Mouse (Mus musculus): ENCODE data around the gene Eno3.

The Eno3 gene

GRCm38 (mm10) chr11:70686901-70687566, 30.0 kb downstream of the Eno3 start:
- peak; percentile 25 for DNase-seq

DNA sequence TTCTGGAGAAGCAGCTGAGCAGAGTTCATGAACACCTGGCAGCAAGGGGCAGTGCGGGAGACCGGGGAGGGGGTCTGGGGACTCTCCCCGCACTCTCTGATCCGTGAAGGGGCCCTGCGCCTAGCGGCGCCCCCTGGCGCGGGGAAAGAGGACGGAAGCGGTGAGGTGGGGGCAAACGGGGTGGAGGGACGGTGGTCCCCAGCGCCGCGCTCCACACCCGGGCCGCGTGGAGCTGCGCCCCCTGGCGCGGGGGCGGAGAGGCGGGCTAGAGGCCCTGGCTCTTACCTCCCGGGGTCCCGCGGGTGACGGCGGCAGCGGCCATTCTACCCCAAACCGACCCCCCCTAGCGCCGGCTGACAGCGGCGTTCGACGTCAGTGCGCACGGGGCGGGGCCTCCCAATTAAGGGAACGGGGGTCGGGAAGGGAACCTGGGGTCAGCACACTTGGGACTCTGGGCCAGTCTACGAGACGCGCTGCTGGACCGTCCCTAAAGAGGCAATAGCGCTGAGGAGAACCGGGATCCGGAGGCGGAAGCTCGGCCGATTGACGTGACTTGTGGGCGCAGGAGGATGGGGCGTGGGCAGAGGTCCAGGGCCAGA, 30.7 kb downstream of the Eno3 start, which contains the start of gene Camta2:
Gene Camta2 (minus strand): TSS at position 505 of the 599 bp plus-strand sequence.
- DNase-seq: peak; percentile 92

GRCm38 (mm10) chr11:70688372-70688771, 31.4 kb downstream of the Eno3 start:
- DNase-seq: no peak

DNA sequence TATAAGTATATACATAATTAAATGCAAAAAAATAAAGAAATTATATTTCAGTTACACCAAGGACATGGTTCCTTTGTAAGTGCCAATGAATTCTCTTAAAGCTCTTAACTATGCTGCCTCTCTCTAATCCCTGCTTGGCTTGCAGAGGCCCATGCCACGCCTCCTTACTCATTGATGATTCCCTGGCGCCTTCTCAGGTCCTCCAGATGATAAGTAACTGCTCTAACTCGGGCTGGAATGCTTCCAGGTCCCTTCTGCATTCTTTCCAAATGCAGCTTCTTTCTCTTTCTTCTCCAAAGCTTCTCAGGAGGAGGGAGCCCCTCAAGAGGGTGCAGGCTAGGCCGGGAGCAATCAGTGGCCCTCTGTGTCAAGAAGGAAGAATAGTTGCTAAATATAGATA, 32.6 kb downstream of the Eno3 start:
- DNase-seq: no peak

- DNase-seq: no peak
Observed at GRCm38 (mm10) chr11:70693504-70693903, 36.5 kb downstream of the Eno3 start.

DNA sequence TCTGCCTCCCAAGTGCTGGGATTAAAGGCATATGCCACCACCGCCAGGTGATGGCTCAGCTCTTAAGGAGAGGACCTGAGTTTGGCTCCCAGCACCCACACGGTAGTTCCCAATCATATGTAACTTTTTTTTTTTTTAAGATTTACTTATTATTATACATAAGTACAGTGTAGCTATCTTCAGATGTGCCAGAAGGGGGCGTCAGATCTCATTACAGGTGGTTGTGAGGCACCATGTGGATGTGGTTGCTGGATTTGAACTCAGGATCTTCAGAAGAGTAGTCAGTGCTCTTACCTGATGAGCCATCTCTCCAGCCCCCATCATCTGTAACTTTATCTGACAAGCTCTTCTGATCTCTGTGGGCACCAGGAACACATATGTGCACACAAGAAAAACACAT, 40.4 kb downstream of the Eno3 start:
- peak; percentile 37 for DNase-seq

GRCm38 (mm10) chr11:70699051-70699450, 42.0 kb downstream of the Eno3 start:
- no peak for DNase-seq

DNA sequence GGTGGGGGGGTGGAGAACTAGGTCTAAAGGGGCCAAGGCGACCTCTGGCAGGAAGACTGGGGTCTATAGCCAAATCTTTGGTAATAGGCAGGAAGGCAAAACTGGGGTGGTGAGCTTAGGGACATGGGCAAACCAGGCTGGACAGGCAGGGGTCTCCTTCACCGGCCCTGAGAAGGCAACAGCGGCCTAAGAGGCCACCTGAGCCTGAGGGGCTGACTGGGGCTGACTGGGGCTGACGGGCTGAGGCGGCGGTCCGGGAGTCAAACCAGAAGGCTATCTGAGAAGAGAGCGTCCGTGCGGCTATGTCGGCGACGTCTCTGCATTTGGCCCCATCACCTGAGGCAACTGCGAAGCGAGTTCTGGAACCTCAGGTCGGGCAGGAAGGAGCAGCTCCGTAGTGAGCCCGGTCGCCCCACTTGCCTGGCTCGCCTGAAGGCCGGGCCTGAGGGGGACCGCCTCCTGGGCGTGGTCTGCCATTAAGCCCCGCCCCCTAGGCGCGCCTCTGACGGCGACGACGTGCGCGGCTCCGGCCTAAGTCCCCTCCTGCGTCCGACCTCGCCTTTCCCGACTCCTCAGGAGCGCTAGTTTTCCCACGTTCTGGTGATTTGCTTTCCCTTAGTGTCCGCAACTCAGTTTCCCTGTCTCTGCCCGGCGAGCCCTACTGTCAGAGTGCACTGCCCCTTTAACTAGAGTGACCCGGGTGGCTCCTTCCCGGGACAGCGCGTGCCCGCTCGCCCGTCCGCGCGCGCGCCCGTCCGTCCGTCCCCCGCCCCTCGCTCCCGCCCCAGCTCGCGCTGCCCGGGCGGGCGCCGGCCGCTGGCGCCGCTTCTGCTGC, 42.9 kb downstream of the Eno3 start, which contains the start of the genes Inca1 and Kif1c:
Gene Inca1 (minus strand): TSS at position 434 of the 835 bp plus-strand sequence.
Gene Kif1c (plus strand): TSS at position 827 of the 835 bp plus-strand sequence.
- DNase-seq: peak; percentile 95

GRCm38 (mm10) chr11:70700613-70701012, 43.6 kb downstream of the Eno3 start:
- DNase-seq: peak; percentile 81

DNA sequence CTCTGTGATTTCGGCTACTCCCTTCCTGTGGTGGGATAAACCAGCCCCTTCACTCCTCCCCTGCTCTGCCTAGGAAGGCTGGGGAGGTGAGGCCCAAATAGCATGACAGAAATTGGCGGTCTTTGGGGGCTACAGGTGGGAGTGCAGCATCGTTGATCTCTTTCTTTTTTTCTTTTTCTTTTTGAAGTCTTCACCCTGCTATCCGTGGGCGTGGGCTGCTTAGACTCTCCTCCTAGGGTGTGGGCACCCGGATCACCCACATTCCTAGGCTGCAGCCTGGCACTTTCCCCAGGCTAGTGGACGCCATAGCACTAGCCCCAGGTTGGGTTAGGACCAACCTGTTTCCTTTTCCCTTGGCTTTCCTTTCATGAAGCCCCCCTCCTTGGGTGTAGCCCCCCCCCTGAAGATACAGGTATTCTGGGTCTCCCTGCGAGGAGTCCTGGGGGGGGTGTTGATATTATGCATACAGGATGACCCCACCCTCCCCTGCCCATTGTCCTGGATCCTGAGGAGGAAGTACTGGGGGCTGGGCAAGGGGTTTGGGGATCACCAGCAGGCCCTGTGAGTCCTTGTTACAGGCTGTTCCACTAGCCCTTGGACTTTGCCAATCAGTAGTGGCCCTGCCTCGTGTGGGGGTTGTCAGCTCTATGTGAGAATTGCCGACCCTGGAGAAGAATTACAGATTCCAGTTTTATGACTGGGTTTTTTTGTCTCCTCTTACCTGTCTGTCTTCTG, 44.4 kb downstream of the Eno3 start:
- peak; percentile 40 for DNase-seq

DNA sequence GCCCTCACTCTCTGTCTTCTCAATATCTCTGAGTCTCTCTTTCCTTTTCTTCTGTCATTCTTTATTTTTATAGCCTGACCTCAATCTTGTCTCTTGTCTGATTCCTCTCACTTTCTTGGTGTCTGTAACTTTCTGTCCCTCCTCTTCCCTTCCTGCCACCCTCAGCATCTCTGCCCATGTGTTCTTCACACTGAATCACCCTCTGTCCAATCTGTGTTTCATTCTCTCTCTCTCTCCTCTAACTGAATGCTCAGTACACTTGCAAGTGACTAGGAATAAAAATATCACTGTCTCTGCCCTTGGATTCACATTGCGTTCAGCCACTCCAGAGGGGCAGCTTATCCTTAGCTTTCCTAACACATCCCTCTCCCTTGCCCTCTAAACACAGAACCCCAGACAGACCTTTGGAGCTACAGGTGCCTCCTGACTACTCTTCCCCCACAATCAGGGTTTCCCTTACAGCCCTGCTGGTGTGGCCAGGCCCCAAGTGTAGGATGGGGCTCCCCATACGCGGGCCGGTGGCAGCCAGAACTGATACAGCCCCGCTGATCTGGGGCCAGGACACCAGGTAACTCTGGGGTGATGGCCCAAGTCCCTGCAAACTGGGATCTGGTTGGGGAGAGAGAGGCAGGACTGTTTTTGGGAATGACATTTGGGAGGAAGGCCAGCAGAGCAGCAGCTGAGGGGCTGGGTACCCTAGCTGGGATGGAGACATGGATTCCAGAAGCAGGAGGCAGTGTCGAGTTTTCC, 45.2 kb downstream of the Eno3 start:
- DNase-seq: no peak

- peak; percentile 67 for DNase-seq
Observed at GRCm38 (mm10) chr11:70702781-70703180, 45.8 kb downstream of the Eno3 start.

- no peak for DNase-seq
Observed at GRCm38 (mm10) chr11:70706127-70706526, 49.1 kb downstream of the Eno3 start.

- DNase-seq: no peak
Observed at GRCm38 (mm10) chr11:70711026-70711425, 54.0 kb downstream of the Eno3 start.

All from lung, postnatal 36 days (tissue).